Mouse (Mus musculus): ENCODE data around the gene Pdzd8. TPM values are rescaled to one million over a fixed set of nuclear protein-coding genes. Genes with fewer than 3 reads are reported as not detected.

The Pdzd8 gene
- polyA plus RNA-seq, 1 experiment from 2014 or later: 9.4 TPM

DNA sequence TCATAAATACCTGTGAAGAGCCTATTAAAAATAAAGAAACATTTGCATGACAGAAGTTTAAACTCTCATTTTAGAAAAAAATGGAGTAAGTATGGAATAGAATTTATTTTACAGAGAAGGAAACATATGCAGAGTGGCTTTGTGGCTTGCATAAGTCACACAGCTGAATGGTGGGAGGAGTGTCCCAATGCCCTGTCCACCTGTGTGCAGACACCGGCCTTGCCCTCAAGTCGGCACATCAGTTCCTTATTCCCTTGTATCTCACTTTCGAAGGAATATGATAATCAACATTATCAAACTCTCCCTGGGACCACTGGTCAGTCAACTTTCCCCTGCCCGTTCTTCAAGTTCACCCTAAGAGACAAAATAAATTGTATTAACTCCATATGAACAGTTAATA is 12.3 kb upstream of the Pdzd8 start:
- Histone ChIP-seq H3K4me3 (ENCODE audit: low read depth, low read length) (no peak overlapping the region), H3K27me3 (ENCODE audit: control insufficient read depth, insufficient read depth, low read depth, low read length) (no peaks in the 10 kb centered on the region), H3K9ac (ENCODE audit: low read depth, low read length) (no peak overlapping the region), H3K27ac (ENCODE audit: low read length) (no peak overlapping the region), H3K36me3 (ENCODE audit: control insufficient read depth, insufficient read depth, low read length) (no peaks in the 10 kb centered on the region), H3K4me1 (ENCODE audit: control insufficient read depth, insufficient read depth, low read length) (no peaks in the 10 kb centered on the region), H3K4me2 (ENCODE audit: low read length) (no peak overlapping the region), H3K9me3 (replicated peaks; ENCODE audit: control insufficient read depth, low read length, poor library complexity, severe bottlenecking) (no peaks in the 10 kb centered on the region)
- 94% methylated on average over 4 of the region's 4 CpGs for WGBS
- no peak for ATAC-seq

DNA sequence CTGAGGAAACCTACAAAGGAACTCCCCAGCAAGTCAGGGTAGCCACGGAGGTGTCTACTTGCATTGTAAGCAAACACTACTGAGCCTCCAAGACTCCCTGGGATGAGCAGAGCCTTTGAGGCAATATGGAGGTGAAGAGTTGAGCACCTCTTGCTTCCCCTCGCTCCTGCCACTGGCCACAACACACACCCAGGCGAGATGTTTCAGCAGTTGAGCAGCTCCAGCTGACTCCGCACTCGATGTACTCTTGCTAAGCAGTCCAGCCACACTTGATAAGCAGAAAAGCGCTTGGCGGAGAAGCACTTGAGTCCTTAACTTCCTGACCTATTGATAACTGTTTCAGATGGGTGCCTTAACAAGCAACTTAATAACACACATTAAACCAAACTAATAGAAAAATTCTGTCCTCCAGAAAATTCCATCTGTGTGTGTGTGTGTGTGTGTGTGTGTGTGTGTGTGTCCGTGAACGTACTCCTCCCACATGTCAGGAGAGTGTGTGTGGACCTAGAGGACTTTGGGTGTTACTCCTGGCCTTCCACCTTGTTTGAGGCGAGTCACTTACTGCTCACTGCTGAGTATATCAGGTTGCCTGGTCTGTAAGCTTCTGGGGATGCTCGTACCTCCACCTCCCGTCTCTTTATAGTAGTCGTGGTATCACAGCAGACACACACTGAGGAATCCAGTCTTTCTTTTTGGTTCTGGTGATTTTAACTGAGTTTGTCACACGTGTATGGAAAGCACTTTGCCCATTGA is 11.4 kb upstream of the Pdzd8 start:
- Histone ChIP-seq H3K4me2 (ENCODE audit: low read length) (no peak overlapping the region), H3K4me3 (ENCODE audit: low read depth, low read length) (no peak overlapping the region), H3K27ac (ENCODE audit: low read length) (no peak overlapping the region), H3K4me1 (ENCODE audit: control insufficient read depth, insufficient read depth, low read length) (no peaks in the 10 kb centered on the region), H3K36me3 (ENCODE audit: control insufficient read depth, insufficient read depth, low read length) (no peaks in the 10 kb centered on the region), H3K27me3 (ENCODE audit: control insufficient read depth, insufficient read depth, low read depth, low read length) (no peaks in the 10 kb centered on the region), H3K9me3 (replicated peaks; ENCODE audit: control insufficient read depth, low read length, poor library complexity, severe bottlenecking) (no peaks in the 10 kb centered on the region), H3K9ac (ENCODE audit: low read depth, low read length) (no peak overlapping the region)
- ATAC-seq: no peak
- WGBS: 84% methylated on average over 14 of the region's 14 CpGs

DNA sequence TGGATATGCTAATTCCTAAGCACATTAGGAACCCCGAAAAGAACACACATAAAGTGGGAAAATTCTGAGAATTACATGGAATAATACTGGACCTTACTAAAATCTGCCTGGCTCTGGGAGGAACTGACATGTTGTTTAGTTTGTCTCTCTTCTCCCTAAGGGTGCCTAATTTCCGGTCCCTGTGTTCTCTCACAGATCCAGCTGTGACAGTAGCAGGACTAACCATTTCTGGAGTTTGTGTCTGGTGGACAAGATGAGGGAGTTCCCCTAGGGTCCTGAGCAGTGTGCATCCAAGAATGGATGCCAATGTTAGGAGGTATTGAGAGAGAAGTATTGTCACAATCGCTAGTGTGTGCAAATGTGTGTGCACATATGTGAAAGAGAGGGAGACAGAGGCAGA is 10.8 kb upstream of the Pdzd8 start:
- ATAC-seq: no peak
- Histone ChIP-seq H3K27me3 (ENCODE audit: control insufficient read depth, insufficient read depth, low read depth, low read length) (no peaks in the 10 kb centered on the region), H3K9me3 (replicated peaks; ENCODE audit: control insufficient read depth, low read length, poor library complexity, severe bottlenecking) (no peaks in the 10 kb centered on the region), H3K4me3 (ENCODE audit: low read depth, low read length) (no peak overlapping the region), H3K4me2 (ENCODE audit: low read length) (no peak overlapping the region), H3K9ac (ENCODE audit: low read depth, low read length) (no peak overlapping the region), H3K4me1 (ENCODE audit: control insufficient read depth, insufficient read depth, low read length) (no peaks in the 10 kb centered on the region), H3K36me3 (ENCODE audit: control insufficient read depth, insufficient read depth, low read length) (no peaks in the 10 kb centered on the region), H3K27ac (ENCODE audit: low read length) (no peak overlapping the region)
- 97% methylated on average over 3 of the region's 3 CpGs for WGBS

DNA sequence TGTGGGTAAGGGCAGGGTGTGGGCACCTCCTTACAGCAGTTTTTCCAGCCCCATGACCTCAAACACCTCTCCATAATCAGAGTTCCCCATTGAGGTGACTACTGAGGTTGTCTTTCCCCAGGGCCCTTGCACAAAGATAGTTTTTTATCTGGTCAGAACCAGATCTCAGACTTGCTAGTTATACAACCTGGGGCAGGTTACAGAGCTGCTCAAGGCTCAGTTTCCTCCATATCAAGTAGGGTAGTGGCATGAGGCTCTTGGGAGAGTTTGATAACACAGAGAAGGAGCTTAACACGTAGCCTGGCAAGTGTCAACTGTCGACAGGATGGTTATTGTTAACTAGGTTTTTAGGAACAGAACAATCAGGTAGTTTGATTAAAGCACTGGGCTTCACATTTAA is 9.3 kb upstream of the Pdzd8 start:
- H3K9ac ChIP-seq (ENCODE audit: low read depth, low read length): no peak overlapping the region
- no peaks in the 10 kb centered on the region for H3K27me3 ChIP-seq (ENCODE audit: control insufficient read depth, insufficient read depth, low read depth, low read length)
- WGBS: 74% methylated on average over 2 of the region's 2 CpGs
- no peak overlapping the region for H3K4me2 ChIP-seq (ENCODE audit: low read length)
- no peaks in the 10 kb centered on the region for H3K4me1 ChIP-seq (ENCODE audit: control insufficient read depth, insufficient read depth, low read length)
- no peak overlapping the region for H3K4me3 ChIP-seq (ENCODE audit: low read depth, low read length)
- ATAC-seq: no peak
- no peaks in the 10 kb centered on the region for H3K9me3 ChIP-seq (replicated peaks; ENCODE audit: control insufficient read depth, low read length, poor library complexity, severe bottlenecking)
- H3K36me3 ChIP-seq (ENCODE audit: control insufficient read depth, insufficient read depth, low read length): no peaks in the 10 kb centered on the region
- no peak overlapping the region for H3K27ac ChIP-seq (ENCODE audit: low read length)

DNA sequence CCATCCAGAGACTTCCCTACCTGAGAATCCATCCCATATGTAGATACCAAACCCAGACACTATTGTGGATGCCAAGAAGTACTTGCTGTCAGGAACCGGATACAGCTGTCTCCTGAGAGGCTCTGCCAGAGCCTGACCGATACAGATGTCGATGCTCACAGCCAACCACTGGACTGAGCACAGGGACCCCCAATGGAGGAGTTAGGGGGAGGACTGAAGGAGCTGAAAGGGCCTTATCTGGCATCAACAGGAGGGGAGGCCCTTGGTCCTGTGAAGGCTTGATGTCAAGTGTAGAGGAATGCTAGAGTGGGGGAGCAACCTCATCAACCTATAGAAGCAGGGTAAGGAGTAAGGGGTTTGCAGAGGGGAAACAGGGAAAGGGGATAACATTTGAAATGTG is 7.2 kb upstream of the Pdzd8 start:
- H3K27ac ChIP-seq (ENCODE audit: low read length): no peak overlapping the region
- H3K4me1 ChIP-seq (ENCODE audit: control insufficient read depth, insufficient read depth, low read length): no peaks in the 10 kb centered on the region
- no peak overlapping the region for H3K9ac ChIP-seq (ENCODE audit: low read depth, low read length)
- no peak for ATAC-seq
- 80% methylated on average over 3 of the region's 3 CpGs for WGBS
- H3K4me2 ChIP-seq (ENCODE audit: low read length): no peak overlapping the region
- no peak overlapping the region for H3K4me3 ChIP-seq (ENCODE audit: low read depth, low read length)
- no peaks in the 10 kb centered on the region for H3K9me3 ChIP-seq (replicated peaks; ENCODE audit: control insufficient read depth, low read length, poor library complexity, severe bottlenecking)
- no peaks in the 10 kb centered on the region for H3K36me3 ChIP-seq (ENCODE audit: control insufficient read depth, insufficient read depth, low read length)
- H3K27me3 ChIP-seq (ENCODE audit: control insufficient read depth, insufficient read depth, low read depth, low read length): no peaks in the 10 kb centered on the region

DNA sequence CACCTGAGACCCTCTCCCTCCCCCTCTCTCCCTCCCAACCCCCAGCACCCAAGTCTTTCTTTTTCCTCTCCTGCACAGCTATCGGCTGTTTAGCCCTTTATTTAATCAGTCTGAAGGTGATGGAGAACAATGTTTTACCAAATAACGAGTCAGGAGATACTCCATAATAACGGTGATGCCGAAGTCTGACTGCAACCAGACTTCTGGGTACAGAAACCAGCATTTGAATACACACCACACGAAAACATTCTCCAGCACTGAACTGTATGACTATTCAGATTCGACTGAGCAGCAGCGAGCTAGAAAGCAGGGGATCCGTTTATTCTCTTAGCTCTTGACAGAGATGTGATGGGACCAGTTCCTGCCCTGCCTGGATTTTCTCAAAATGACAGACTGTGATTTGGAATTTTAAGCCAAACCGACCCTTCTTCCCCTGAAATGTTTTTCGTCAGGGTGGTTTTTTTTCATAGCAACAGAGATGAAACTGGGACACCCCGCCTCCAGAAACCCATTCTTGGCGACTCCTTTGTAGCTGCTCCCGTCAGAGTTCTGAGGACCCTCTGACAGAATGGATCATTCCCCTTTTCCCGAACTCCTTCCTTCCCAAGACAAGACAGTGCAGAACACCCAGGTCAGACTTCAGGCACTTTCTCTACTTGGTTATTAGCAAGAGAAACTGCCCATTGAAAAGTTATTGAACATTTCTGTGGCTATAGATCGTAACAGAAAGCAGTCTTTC is 5.7 kb upstream of the Pdzd8 start:
- ATAC-seq: no peak
- Histone ChIP-seq H3K27me3 (ENCODE audit: control insufficient read depth, insufficient read depth, low read depth, low read length) (no peaks in the 10 kb centered on the region), H3K36me3 (ENCODE audit: control insufficient read depth, insufficient read depth, low read length) (no peaks in the 10 kb centered on the region), H3K4me2 (ENCODE audit: low read length) (no peak overlapping the region), H3K4me1 (ENCODE audit: control insufficient read depth, insufficient read depth, low read length) (peaks cover 2% of the 10 kb centered on the region; the same call in 1 of the 2 replicates), H3K9me3 (replicated peaks; ENCODE audit: control insufficient read depth, low read length, poor library complexity, severe bottlenecking) (no peaks in the 10 kb centered on the region), H3K4me3 (ENCODE audit: low read depth, low read length) (no peak overlapping the region), H3K9ac (ENCODE audit: low read depth, low read length) (no peak overlapping the region), H3K27ac (ENCODE audit: low read length) (no peak overlapping the region)
- 75% methylated on average over 15 of the region's 15 CpGs for WGBS

DNA sequence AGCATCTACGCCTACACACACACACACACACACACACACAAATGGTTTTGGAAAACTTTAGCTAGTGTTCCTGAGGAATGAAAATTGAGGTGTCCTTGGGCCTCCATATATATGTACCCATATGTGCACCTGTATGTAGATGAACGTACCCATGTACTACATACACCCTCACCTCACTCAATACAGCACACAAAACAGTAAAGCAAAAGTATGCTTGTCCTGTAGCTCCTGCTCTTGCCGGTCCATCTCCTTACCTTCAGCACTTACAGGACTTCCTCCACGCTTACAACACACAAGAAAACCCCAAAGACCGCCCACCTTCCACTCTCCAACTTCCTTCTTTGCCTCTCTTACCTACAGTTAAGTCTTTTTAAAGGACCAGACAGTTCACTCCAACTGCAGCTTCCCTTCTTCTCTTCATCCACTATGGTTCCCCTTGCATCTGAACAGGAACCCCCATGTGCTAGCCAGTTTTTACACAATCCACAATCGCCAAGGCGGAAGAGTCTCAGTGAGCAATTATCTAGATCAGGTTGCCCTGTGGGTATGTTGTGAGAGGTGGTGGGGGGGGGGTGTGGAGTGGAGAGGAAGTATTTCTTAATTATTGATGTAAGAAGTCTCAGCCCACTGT is 4.8 kb upstream of the Pdzd8 start:
- ATAC-seq: no peak
- Histone ChIP-seq H3K4me1 (ENCODE audit: control insufficient read depth, insufficient read depth, low read length) (peaks cover 2% of the 10 kb centered on the region; the same call in 1 of the 2 replicates), H3K36me3 (ENCODE audit: control insufficient read depth, insufficient read depth, low read length) (no peaks in the 10 kb centered on the region), H3K9me3 (replicated peaks; ENCODE audit: control insufficient read depth, low read length, poor library complexity, severe bottlenecking) (no peaks in the 10 kb centered on the region), H3K4me2 (ENCODE audit: low read length) (no peak overlapping the region), H3K4me3 (ENCODE audit: low read depth, low read length) (no peak overlapping the region), H3K9ac (ENCODE audit: low read depth, low read length) (no peak overlapping the region), H3K27ac (ENCODE audit: low read length) (no peak overlapping the region), H3K27me3 (ENCODE audit: control insufficient read depth, insufficient read depth, low read depth, low read length) (no peaks in the 10 kb centered on the region)
- WGBS: 90% methylated on average over 7 of the region's 7 CpGs

DNA sequence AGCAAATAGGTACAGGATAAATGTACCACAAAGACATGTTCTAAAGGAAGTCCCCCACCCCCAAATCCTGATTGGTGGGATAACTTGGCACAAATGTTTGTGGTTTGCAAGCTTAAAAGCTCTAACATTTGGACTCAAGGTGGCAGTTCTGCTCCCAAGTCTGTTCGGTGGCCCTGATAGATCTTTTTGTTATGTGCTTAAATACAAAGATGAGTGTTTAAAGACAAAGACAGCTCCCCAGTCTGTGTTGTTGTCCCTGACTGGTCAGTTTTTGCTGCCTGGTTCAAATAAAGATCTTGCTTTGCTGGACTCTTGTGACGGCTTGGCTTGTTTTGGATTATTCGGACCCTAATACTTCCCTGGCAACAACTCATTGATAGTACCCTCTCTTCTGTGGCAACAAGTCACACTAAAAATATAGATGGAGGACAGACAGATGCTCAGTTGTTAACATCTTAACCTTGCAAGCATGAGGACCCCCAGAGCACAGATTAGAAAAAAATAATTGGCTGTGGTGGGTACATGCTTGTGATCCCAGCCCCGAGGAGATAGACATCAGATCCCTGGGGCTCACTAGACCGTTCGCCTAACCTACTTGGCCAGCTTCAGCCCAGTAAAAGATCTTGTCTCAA is 3.9 kb upstream of the Pdzd8 start:
- no peak overlapping the region for H3K9ac ChIP-seq (ENCODE audit: low read depth, low read length)
- no peaks in the 10 kb centered on the region for H3K9me3 ChIP-seq (replicated peaks; ENCODE audit: control insufficient read depth, low read length, poor library complexity, severe bottlenecking)
- H3K27me3 ChIP-seq (ENCODE audit: control insufficient read depth, insufficient read depth, low read depth, low read length): no peaks in the 10 kb centered on the region
- no peak overlapping the region for H3K27ac ChIP-seq (ENCODE audit: low read length)
- 86% methylated on average over 6 of the region's 6 CpGs for WGBS
- no peaks in the 10 kb centered on the region for H3K36me3 ChIP-seq (ENCODE audit: control insufficient read depth, insufficient read depth, low read length)
- no peak overlapping the region for H3K4me3 ChIP-seq (ENCODE audit: low read depth, low read length)
- no peak for ATAC-seq
- no peak overlapping the region for H3K4me2 ChIP-seq (ENCODE audit: low read length)
- H3K4me1 ChIP-seq (ENCODE audit: control insufficient read depth, insufficient read depth, low read length): peaks cover 4% of the 10 kb centered on the region; the same call in 1 of the 2 replicates
